Mouse (Mus musculus) cerebellum, adult 8-10 months (tissue): Measurements from ENCODE around the gene Ccdc122.
"Not testable (repeated sequence)": the region's sequence is repeated elsewhere in the genome, so short reads cannot be mapped to it uniquely, and the experiment has no call there.

Experiments
- DNase-seq: peaks from one replicate; pipeline ENCODE4 v3.0.0; 2022

Ccdc122 gene

DNA sequence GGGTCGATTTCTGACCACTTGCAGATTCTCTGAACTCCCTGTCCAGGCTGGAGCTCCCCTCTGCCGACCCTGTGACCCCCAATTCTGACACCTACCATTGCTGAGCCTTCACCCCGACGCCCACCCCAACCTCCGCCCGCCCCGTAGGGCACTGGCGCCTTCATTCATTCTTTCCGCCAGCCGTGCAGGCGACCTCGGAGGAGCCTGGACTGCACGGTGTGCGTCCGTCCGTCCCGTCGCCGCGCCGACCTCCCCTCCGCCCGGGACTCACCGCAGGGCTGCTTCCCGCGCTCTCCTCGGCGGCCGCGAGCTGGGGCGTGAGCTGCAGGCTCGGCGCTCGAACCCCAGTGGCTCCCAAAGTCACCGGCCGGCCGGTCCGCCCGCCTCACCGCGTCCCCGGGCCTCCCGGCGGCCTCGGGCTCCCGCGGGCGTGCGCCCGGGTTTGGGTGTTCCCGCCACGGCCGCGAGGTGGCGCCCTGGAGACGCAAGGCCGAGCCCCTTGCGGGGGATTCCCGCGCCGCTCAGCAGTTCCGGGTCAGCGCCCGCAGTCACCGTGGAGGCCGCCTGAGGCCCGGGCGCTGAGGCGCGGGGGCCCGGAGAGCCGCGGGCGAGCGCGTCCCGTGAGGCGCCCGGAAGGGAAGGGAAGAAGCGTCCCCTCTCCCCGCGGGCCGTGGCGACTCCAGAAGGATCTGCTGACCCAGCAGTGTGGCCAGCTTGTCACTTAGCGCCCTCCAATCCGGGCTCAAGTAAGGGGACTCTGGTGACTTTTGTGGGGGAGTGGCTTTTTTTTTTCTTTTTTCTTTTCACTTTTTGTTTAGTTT is at the start of gene Ccdc122, which contains the start of gene Lacc1:
Gene Ccdc122 (plus strand): TSS at position 547 of the 821 bp plus-strand sequence.
Gene Lacc1 (minus strand): TSS at position 679 of the 821 bp plus-strand sequence.
- peak; percentile 13 for DNase-seq

- DNase-seq: not testable (repeated sequence)
These were observed 46.2 kb upstream of the Ccdc122 start for GRCm38 (mm10) chr14:76990351-76990750.

DNA sequence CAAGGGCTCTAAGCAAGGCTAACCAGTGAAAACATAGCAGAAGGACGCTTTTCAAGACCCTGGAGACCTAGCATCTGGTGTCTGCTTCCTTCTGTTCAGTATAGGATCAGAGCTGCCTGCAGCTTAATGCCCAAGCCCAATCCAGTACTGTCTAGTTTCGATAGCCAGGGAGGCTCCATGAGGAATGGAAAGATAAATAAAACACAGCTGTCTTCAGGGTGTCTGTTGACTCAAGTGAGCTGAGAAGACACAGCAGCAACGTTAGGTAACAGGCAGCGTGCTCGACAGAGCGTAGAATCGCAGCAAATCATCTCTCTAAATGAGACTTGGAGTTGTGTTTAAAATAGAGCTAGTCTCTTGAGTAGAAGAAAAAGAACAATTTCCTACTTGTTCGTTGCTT is 31.8 kb upstream of the Ccdc122 start:
- DNase-seq: no peak

- DNase-seq: no peak
These were observed 31.0 kb upstream of the Ccdc122 start for GRCm38 (mm10) chr14:77005566-77005965.

DNA sequence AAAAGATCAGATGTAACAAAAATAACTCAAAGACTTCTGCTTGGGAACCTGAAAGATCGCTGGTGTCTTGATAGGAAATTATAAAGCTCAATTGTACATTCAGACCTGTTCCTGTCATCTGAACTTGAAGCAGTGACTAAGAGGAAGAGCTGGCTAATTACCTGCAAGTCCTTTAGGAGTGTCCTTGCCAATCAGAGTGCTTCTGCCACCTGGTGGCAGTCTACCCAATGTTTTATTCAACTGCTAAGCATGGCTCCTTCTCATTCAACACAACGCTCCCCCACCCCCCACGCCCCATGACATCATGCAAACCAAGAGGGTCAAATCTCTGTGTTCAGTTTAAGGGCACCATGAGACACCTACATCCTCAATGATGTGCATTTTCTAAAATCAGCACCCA is 28.3 kb upstream of the Ccdc122 start:
- peak; percentile 41 for DNase-seq

GRCm38 (mm10) chr14:77011804-77012203 is 24.8 kb upstream of the Ccdc122 start:
- DNase-seq: peak; percentile 72

DNA sequence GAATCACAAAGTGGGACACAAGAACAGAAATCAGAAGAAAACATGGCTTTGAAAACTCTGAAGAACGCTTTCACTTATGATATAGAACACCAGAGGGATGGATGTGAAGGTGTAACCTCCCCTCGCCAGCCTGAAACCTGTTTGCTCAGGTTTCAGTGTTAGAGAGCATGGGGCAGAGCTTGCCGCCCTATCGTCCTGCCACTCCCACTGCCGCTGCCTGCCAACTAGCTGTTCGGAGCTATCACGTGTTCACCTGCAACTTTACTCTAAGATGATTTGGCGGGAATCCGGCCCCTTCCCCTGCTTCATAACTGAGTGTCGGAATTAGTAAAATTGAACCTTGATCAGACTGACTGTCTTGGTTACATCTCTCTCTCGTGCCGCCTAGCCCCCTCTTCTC is 19.8 kb upstream of the Ccdc122 start:
- DNase-seq: not testable (repeated sequence)

- DNase-seq: no peak
These were observed 19.4 kb upstream of the Ccdc122 start for GRCm38 (mm10) chr14:77017211-77017610.

DNA sequence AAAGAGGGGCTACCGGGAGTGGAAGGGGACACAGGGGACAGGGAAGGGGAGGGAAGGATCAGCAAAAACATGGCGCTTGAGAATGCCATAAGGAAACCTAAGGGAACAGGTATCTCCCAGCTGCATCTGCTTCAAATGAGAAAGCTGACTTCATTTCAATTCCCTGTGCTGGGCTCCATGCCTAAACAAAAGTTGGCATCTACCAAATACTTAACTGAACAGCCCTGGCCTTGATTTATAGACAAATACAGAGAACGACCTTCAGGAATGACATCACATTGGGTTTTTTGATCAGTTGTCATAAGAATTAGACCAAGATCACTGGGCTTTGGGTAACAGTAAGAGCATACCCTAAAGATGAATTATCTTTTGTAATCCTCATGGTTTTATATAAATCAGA is 12.1 kb upstream of the Ccdc122 start:
- no peak for DNase-seq

- no peak for DNase-seq
These were observed 7.1 kb upstream of the Ccdc122 start for GRCm38 (mm10) chr14:77029319-77030054.

DNA sequence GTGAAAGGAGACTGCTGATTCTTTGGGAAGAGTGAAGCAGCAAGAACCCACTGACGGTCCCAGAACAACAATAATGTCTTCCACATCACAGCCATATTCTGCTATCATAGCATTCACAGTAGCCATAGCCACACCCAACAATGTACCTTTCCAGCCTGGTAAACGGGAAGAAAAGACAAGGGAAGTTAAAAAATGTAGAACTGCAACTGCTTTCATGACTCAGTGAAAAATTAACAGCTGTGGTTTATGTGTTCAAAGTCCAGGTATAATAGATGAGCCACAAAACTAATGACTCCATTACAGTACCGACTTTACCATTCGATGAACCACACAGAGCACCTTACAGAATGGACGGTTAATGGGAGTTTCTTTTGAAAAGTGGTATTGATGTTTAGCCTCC is 5.8 kb upstream of the Ccdc122 start:
- DNase-seq: no peak

- DNase-seq: no peak
These were observed 4.1 kb upstream of the Ccdc122 start for GRCm38 (mm10) chr14:77032433-77032832.

- no peak for DNase-seq
These were observed 3.2 kb upstream of the Ccdc122 start for GRCm38 (mm10) chr14:77033391-77033790.

- DNase-seq: no peak
These were observed 2.2 kb upstream of the Ccdc122 start for GRCm38 (mm10) chr14:77034175-77034915.

GRCm38 (mm10) chr14:77034970-77035369 is 1.6 kb upstream of the Ccdc122 start:
- no peak for DNase-seq

GRCm38 (mm10) chr14:77037330-77037729 is 758 bp downstream of the Ccdc122 start:
- no peak for DNase-seq

DNA sequence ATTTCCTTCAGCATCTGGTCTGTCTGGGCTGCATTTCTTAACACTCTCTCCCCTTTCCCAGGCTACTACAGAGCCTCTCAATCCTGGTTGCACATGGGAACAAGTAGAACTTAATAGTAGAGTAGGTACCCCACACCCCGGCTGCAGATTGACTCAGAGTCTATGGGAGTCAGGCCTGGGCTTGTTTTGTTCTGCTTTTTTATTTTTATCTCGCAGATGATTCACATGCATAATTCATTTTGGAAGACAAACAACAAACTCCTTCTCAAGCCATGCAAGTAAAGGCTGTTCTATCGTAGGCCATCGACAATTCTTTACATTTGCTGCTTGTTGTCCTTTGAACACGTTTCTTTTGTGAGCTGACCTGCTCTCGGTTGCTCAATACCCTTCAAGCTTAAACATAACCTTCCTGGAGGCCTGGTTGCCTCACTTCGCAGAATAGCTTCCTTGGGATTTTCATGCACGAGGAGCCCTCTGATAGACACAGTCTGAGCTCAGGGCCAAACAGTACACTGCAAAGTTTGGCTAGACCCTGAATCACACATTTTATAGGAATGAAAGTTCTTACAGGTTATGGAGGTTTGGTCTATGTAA is 1.4 kb downstream of the Ccdc122 start:
- DNase-seq: no peak

DNA sequence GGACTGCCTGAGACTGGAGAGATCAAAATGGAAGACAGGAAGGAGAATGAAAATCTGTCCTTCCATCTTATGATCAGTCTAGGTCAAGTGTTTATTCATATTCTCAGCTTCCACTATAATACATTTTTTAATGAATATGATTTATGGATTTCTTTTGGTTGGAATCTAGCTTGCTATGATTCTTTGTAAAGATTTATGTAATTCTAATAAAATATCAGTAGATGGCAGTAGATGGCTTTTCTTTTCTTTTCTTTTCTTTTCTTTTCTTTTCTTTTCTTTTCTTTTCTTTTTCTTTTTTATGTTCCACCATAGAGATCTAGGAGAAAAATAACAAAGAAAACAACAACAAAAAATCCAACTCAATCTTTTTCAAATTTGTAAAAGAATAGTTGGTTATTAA is 16.7 kb downstream of the Ccdc122 start:
- no peak for DNase-seq

DNA sequence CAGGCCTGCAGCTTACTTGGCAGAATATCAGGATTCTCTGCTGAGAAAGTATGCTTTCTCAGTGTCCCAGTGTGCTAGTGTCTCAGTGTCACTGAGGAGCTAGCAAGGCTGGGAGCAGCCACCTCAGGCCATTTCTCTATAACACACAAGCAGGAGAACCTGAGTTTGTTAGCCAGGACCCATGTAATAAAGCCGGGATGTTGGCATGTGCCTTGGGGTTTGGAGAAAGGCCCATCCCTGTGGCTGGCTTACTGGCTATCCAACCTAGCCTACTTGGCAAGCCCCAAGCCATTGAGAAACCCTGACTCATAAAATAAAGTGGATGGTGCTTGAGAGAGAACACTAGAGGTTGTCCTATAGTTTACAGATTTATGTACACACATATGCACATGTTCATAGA is 32.8 kb downstream of the Ccdc122 start:
- no peak for DNase-seq

GRCm38 (mm10) chr14:77081248-77081647 is 44.7 kb downstream of the Ccdc122 start:
- no peak for DNase-seq

- DNase-seq: no peak
These were observed 63.7 kb downstream of the Ccdc122 start for GRCm38 (mm10) chr14:77100285-77100684.

DNA sequence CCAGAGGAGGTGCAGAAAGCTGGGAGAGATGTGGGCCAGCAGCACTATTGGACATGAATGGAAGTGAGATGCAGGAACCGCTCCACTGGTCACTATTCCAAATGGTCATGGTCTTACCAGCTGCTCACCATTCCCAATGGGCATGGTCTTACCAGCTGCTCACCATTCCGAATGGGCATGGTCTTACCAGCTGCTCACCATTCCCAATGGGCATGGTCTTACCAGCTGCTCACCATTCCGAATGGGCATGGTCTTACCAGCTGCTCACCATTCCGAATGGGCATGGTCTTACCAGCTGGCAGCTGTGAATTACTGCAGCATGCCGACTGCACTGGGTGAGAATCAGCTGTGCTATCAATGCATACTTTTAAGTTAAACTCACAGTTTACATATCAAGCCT is 74.0 kb downstream of the Ccdc122 start:
- DNase-seq: not testable (repeated sequence)

DNA sequence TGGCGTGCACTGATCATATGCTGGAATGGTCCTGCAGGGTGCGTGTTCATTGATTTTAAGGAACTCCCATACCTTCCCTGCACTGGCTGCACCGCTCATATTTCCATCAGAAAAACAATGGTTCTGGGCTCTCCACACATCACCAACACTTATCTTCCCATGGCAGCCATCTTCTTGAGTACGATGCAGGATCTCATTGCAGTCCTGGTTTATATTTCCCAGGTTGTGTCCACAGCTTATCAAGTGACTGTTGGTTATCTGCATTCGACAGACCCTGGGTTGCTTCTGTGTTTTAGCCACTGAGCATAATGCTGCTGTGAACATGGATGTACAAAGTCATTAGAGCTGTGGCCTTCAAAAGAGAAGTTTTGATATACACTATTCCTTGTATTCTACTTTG is 94.0 kb downstream of the Ccdc122 start:
- DNase-seq: no peak
